Mouse (Mus musculus) E14TG2a.4 (cell line): ENCODE measurements at regions not wholly inside any gene's neighbourhood (a gene's known extent, or its start where the extent isn't known, plus 50 kb on each side); places are given as distances from the start of the nearest gene placed in this dataset.

Source experiments
- CTCF ChIP-seq: conservative IDR thresholded peaks from 2 replicates; pipeline ENCODE4 v1.5.1; 2014; ENCODE audit warnings: low read length
- NANOG ChIP-seq: IDR thresholded peaks from 2 replicates; pipeline ENCODE4 v1.6.1; 2014; ENCODE audit warnings: borderline replicate concordance, low read length, mixed read lengths
- POU5F1 ChIP-seq: IDR thresholded peaks from 2 replicates; pipeline ENCODE4 v1.6.1; 2014; ENCODE audit warnings: low read length, borderline replicate concordance

DNA sequence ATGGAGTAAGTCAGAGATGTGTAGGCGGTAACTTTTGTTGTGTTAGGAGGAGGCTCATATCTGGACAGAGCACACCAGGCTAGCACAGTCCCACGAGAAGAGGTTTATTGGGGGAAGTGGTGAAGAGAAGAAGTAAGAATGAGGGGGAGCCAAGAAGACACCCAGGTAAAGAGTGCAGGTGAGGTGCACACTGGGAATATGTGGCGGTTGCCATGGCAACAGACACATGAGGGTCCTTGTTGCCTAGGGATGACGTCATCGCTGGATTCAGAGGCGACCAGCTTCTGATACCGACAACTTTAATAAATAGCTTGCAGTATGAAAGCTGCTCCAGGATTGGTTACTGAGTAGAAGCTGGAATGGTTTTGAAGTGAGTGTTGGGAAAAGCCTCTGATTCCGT, 110.5 kb upstream of the Wdfy3 start:
- TF ChIP-seq CTCF: no peak
- no peak for TF ChIP-seq NANOG
- no peak for TF ChIP-seq POU5F1
